Mouse (Mus musculus) fat pad, adult 2 months (tissue): ENCODE data around the gene Ksr2.
"Not testable (repeated sequence)": the region's sequence is repeated elsewhere in the genome, so short reads cannot be mapped to it uniquely, and the experiment has no call there.

Experiments used
- DNase-seq: peaks from one replicate; pipeline ENCODE4 v3.0.0-alpha.2; 2011; ENCODE audit warnings: low read depth, low spot score; ENCODE audit errors: extremely low read depth

Gene Ksr2

GRCm38 (mm10) chr5:117413507-117414501 lies at the start of gene Ksr2:
Ksr2 (plus strand) TSS chr5:117414000.
- DNase-seq, result no peak

- no peak for DNase-seq
These were observed 49.0 kb upstream of the Ksr2 start for GRCm38 (mm10) chr5:117364821-117365220.

GRCm38 (mm10) chr5:117365904-117366561 lies 47.8 kb upstream of the Ksr2 start:
- DNase-seq, result no peak

DNA sequence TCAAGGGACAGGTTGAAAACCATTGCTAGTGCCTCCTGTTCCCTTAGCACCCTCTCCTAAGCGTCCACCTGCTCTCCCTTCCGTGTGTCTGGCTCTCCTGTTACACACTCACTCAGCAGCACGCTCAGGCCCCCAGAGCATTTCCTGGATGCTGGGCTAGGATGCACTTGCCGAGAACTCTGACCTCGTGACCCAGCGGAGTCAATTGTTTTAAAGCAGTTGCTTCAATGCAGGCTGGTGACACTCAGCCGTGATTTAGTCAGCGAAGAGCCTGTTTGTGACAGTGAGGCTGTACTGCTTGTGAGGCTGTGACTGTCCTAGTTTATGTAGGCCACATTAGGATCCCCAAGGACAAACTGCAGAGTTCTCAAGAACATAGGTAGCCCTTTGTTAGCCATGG lies 46.6 kb upstream of the Ksr2 start:
- DNase-seq, result no peak

DNA sequence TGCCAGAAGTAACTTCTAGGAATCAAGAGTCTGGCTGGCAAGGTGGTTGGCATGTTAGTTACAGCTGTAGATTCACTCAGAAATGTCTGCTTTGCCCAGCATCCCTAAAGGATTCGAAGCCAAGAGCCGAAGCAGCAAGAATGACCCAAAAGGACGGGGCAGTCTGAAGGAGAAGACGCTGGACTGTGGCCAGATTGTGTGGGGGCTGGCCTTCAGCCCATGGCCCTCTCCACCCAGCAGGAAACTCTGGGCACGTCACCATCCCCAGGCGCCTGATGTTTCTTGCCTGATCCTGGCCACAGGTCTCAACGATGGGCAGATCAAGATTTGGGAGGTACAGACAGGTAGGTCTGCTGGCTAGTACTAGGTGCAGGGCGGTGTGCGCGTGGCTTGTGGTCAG lies 43.2 kb upstream of the Ksr2 start:
- DNase-seq, result no peak

GRCm38 (mm10) chr5:117373418-117373817 lies 40.4 kb upstream of the Ksr2 start:
- DNase-seq, result no peak

DNA sequence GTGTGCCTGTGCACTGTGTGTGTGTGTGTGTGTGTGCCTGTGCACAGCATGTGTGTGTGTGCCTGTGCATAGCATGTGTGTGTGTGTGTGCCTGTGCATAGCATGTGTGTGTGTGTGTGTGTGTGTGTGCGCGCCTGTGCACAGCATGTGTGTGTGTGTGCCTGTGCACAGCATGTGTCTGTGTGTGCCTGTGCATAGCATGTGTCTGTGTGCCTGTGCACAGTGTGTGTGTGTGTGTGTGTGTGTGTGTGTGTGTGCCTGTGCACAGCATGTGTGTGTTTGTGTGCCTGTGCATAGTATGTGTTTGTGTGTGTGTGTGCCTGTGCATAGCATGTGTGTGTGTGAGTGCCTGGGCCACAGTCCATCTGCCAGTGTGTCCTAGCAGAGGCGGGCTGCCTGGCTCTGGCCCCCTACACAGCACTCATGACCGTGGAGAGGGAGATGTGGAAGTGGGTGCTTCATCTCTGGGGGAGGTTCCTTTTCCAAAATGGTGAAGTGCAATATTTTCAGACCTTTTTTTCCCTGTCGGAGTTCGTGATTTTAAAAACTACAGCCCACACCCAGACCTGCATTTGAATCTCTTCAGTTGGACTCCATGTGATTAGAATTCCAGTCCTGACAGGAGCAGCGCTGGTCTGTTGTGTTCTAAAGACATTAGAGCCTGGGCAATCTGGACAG lies 39.3 kb upstream of the Ksr2 start:
- no peak for DNase-seq

- no peak for DNase-seq
These were observed 37.5 kb upstream of the Ksr2 start for GRCm38 (mm10) chr5:117376331-117376761.

DNA sequence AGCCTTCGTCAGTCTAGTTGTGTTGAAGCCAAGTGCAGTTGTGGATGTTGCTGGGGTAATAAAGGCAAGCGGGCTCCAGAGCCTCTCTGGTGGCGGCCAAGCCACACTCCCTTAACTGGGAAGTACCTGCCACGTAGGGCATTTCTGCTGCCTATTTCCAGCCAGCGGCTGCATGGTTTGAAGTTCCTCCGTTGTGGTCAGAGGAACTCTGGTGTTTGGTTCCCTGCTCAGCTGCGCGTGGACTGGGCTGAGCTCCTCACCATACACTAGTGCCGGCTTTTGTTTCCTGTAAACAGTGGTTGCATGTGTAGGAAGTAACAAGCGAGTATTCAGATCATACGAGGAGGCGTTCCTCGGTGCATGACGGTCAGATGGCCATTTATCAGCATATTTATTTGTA lies 36.1 kb upstream of the Ksr2 start:
- not testable (repeated sequence) for DNase-seq

DNA sequence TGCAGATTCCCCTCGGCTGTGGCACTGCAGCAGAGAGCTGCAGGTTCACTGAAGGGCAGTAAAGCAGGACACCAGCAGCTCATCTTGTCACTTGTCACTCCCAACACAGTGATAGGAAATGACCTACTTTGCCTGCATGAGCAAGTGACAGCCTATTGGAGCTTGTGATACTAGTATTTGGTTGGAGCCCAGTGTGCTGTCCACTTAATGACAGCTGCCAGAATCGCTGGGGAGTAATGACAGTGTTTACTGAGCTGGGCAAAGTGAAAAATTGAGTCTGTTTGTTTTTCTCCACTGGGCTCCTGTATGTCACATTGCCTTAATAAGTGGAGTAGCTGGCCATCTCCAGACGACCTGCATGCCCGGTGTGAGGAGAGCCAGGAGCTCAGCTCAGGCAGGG lies 33.6 kb upstream of the Ksr2 start:
- DNase-seq, result no peak

DNA sequence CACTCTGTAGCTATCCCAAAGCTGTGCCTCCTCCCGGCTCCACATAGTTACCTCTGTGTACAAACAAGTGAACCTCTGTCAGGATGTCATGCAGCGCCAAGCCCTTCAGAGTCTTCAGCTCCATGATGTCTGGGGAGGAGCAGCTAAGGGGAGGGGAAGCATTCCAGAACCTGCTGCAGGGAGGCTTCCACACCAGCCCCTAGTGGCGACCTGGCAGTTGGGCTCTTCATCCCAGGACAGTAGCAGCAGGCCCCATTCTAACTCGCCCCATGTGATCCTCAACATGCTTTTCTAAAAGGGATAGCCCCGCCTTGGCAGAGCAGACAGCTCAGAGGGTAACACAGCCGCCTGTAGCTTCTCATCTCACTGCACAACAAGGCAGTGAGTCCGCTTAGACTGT lies 32.0 kb upstream of the Ksr2 start:
- DNase-seq, result no peak

DNA sequence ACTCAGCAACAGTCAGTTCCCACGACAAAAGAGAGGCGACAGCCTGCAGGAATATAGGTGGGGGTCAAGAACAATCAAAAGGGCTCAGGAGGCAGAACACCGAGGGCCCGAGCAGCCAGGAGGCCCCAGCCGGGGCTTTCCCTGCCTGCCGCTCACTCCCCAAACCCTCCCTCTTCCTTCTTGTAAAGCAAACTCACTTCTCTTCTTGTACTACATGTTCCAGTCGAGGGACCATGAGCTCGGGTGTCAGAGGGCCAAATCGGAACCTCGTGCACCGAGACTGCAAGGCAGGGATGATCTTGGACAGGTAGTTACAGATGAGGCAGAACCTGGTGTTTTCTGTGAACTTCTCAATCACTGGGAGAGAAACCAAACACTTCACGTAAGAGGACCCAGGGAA lies 30.6 kb upstream of the Ksr2 start:
- DNase-seq, result no peak

DNA sequence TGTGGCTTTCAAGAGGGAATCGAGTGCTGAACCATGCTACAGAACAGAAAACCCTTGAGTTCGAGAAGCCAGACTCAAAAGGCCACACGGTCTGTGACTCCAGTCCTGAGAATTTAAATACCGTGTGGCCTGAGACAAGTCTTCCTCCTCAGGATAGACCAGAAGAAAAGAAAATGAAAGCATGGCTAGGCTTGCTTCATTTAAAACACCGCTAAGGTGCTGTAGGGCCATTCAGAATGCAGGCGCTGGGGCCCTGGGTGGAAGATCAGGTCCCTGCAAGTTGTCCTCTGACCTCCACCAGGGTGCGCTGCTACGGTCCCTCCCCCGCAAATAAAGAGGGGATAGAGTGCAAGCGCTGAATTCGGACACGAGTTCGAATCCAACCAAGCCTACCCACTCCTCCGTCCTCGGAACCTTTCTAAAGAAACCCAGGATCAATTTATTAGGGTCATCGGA lies 25.5 kb upstream of the Ksr2 start:
- no peak for DNase-seq

- no peak for DNase-seq
These were observed 24.9 kb upstream of the Ksr2 start, which contains the start of gene Rfc5 for GRCm38 (mm10) chr5:117388877-117389276. Rfc5 (minus strand) TSS chr5:117389047.

GRCm38 (mm10) chr5:117390895-117391294 lies 22.9 kb upstream of the Ksr2 start:
- no peak for DNase-seq

DNA sequence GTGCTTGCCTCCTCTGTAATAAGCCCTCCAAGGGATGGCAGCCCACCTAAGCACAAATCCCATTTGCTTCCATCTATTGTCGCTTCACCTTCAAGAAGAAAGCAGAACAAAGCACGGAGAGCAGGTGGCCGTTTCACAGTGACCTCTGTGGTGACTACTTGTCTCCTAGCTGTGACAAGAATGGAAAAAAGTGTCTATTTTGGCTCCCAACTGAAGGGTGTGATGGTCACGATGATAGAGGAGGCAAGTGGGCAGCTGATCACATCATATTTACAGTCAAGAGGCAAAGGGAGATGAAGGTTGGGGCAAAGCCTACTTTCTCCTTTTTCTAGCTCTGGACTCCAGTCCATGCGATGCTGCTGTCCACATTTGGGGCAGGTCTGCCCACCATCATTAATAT lies 18.0 kb upstream of the Ksr2 start:
- no peak for DNase-seq

DNA sequence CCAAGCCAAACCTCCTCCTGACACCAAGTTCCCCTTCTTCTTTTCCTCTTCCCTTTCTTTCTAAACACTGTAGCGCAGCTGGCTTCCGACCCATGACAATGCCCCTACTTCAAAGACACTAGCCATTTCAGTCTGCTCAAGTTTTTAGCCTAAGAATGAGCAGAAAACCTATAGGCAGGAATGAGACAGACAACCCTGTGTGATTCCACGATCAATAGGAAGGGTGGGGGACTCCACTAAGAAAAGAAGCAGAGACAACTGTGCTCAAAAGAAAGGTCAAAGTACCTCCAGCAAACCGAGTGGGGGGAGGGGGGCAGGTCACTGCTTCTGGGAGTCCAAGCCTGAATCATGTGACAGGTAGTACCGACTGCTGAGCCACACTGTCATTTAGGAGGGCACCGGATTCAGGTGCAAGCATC lies 17.2 kb upstream of the Ksr2 start:
- no peak for DNase-seq

- no peak for DNase-seq
These were observed 16.4 kb upstream of the Ksr2 start for GRCm38 (mm10) chr5:117397371-117397770.

- no peak for DNase-seq
These were observed 15.7 kb upstream of the Ksr2 start for GRCm38 (mm10) chr5:117398007-117398550.

GRCm38 (mm10) chr5:117399281-117399680 lies 14.5 kb upstream of the Ksr2 start:
- no peak for DNase-seq

DNA sequence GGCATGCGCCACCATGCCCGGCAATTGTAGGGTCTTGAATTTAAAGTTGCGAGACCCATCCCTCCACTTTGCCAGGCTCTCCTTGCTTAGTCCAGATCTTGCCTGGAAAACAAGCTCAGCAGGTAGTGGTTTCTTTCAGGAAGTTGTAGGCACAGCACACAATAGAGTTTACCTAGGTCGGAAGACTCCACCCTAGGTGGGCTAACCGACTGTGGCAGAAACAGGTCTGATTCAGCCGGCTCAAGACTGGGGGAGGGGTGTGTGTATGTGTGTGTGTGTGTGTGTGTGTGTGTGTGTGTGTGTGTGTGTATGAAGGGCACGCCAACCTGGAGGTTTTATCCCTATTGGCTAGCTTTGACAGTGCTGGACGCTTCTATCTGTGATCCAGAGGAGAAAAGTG lies 10.2 kb upstream of the Ksr2 start:
- DNase-seq, result no peak
